Mouse (Mus musculus) kidney, embryonic 16.5 days (tissue): ENCODE measurements around the gene BC005537. TPM values are rescaled to one million over a fixed set of nuclear protein-coding genes. Genes with fewer than 3 reads are reported as not detected.
A peak's percentile ranks its signal among the peaks of the same experiment; 100 is the strongest.
"Not testable (repeated sequence)": the region's sequence is repeated elsewhere in the genome, so short reads cannot be mapped to it uniquely, and the experiment has no call there.

ENCODE experiments used
- ATAC-seq: fragments of 200-750 bp; cut with Nextera tagmentation; 2 replicates; pipeline ENCODE4 v1.8.0; 2017; ENCODE audit warnings: moderate TSS enrichment; ENCODE audit not compliant: low FRiP score, low TSS enrichment
- H3K27ac ChIP-seq: fragments of 300-500 bp; sonication (generic); 2 replicates; pipeline ENCODE4 v1.5.1; 2014; ENCODE audit warnings: low read length
- H3K27me3 ChIP-seq: fragments of 300-500 bp; sonication (generic); 2 replicates; pipeline ENCODE4 v1.6.1; 2014; ENCODE audit warnings: low read length, control low read depth, mixed read lengths; ENCODE audit not compliant: insufficient read depth
- H3K36me3 ChIP-seq: fragments of 300-500 bp; sonication (generic); 2 replicates; pipeline ENCODE4 v1.6.1; 2014; ENCODE audit warnings: low read length, control low read depth, mixed read lengths; ENCODE audit not compliant: insufficient read depth
- H3K4me1 ChIP-seq: fragments of 300-500 bp; sonication (generic); 2 replicates; pipeline ENCODE4 v1.6.1; 2014; ENCODE audit warnings: low read length, control low read depth, mixed read lengths; ENCODE audit not compliant: insufficient read depth
- H3K4me2 ChIP-seq: fragments of 300-500 bp; sonication (generic); replicated peaks from 2 replicates; pipeline ENCODE4 v1.6.1; 2014; ENCODE audit warnings: low read depth, low read length
- H3K4me3 ChIP-seq: fragments of 300-500 bp; sonication (generic); 2 replicates; pipeline ENCODE4 v1.5.1; 2014; ENCODE audit warnings: mild to moderate bottlenecking, low read length
- H3K9ac ChIP-seq: fragments of 300-500 bp; sonication (generic); replicated peaks from 2 replicates; pipeline ENCODE4 v1.6.1; 2014; ENCODE audit warnings: low read length
- H3K9me3 ChIP-seq: fragments of 300-500 bp; sonication (generic); 2 replicates; pipeline ENCODE4 v1.6.1; 2016; ENCODE audit warnings: low read length, control low read depth
- WGBS: fragments of 180-500 bp; shearing (Covaris S2); extraction: QIAGEN DNeasy Blood & Tissue Kit; methylation state at CpG from one replicate; pipeline ENCODE4 v1.1.7; 2014; 5-methylcytosine and 5-hydroxymethylcytosine counted together
- polyA plus RNA-seq: library from polyadenylated mRNA; unstranded; fragments of >200 nt; fragmentation: Nextera tagmentation; extraction: Ambion mirVana; gene quantifications from 2 replicates; pipeline ENCODE4 v1.2.1, GENCODE M21; 2015

BC005537 gene
- polyA plus RNA-seq, 1 experiment from 2014 or later: 14.2 TPM

GRCm38 (mm10) chr13:24771482-24771881 lies 30.0 kb upstream of the BC005537 start:
- not testable (repeated sequence) for ATAC-seq, H3K9me3 ChIP-seq, H3K4me2 ChIP-seq, H3K4me1 ChIP-seq, H3K4me3 ChIP-seq, H3K9ac ChIP-seq, H3K27ac ChIP-seq, H3K27me3 ChIP-seq, H3K36me3 ChIP-seq
- WGBS: 92% methylated on average over 9 of the region's 10 CpGs

DNA sequence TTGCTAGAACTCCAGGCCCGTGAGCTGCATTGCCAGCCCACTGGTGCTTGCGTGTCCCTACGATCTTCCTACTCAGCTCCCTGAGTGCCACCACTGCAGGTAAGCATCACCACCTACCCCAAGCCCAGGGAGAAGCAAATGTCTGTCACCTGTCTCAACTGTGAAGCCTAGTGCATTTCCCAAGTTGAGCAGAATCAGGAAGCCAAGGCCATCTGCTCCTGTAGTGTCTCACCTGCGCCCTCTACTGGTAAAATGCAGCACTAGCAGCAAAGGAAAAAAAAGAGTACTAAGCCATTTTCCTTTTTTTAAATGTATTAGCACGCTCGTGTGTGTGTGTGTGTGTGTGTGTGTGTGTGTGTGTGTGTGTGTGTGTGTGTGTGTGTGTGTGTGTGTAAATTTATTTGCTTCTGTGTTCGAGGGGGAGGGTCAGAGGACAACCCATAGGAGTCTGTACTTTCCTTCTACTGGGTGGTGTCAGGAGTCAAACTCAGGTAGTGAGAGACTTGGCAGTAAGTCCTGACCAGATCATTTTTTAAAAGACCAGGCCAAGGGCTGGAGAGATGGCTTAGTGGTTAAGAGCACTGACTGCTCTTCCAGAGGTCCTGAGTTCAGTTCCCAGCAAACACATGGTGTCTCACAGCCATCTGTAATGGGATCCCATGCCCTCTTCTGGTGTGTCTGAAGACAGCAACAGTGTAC lies 25.2 kb upstream of the BC005537 start:
- Histone ChIP-seq H3K27me3 (no peaks in the 10 kb centered on the region), H3K27ac (no peak overlapping the region), H3K9me3 (no peaks in the 10 kb centered on the region), H3K4me3 (no peak overlapping the region), H3K4me1 (no peaks in the 10 kb centered on the region), H3K36me3 (no peaks in the 10 kb centered on the region), H3K9ac (no peak overlapping the region), H3K4me2 (no peak overlapping the region)
- 0 out of 2 replicates have a peak, but pooled peaks have one; percentile 35 for ATAC-seq
- WGBS: 46% methylated on average over 7 of the region's 7 CpGs

- Histone ChIP-seq H3K36me3 (no peaks in the 10 kb centered on the region), H3K4me3 (no peak overlapping the region), H3K27me3 (no peaks in the 10 kb centered on the region), H3K9ac (no peak overlapping the region), H3K4me2 (no peak overlapping the region), H3K4me1 (no peaks in the 10 kb centered on the region), H3K27ac (no peak overlapping the region), H3K9me3 (no peaks in the 10 kb centered on the region)
- 82% methylated on average over 2 of the region's 2 CpGs for WGBS
- ATAC-seq: no peak
Measured at GRCm38 (mm10) chr13:24778026-24778425, 23.4 kb upstream of the BC005537 start.

- Histone ChIP-seq H3K4me3 (no peak overlapping the region), H3K27me3 (no peaks in the 10 kb centered on the region), H3K4me1 (no peaks in the 10 kb centered on the region), H3K9me3 (no peaks in the 10 kb centered on the region), H3K4me2 (no peak overlapping the region), H3K27ac (no peak overlapping the region), H3K36me3 (no peaks in the 10 kb centered on the region), H3K9ac (no peak overlapping the region)
- ATAC-seq: no peak
- 82% methylated on average over 8 of the region's 8 CpGs for WGBS
Measured at GRCm38 (mm10) chr13:24778706-24779380, 22.6 kb upstream of the BC005537 start.

- H3K27ac ChIP-seq: no peak overlapping the region
- ATAC-seq: no peak
- no peak overlapping the region for H3K9ac ChIP-seq
- peaks cover 10% of the 10 kb centered on the region for H3K4me1 ChIP-seq
- H3K4me3 ChIP-seq: no peak overlapping the region
- no peaks in the 10 kb centered on the region for H3K36me3 ChIP-seq
- 48% methylated on average over 5 of the region's 5 CpGs for WGBS
- H3K9me3 ChIP-seq: no peaks in the 10 kb centered on the region
- no peaks in the 10 kb centered on the region for H3K27me3 ChIP-seq
- no peak overlapping the region for H3K4me2 ChIP-seq
Measured at GRCm38 (mm10) chr13:24781916-24782315, 19.5 kb upstream of the BC005537 start.

- peak; percentile 93 for ATAC-seq
- Histone ChIP-seq H3K4me2 (peak overlapping the region; percentile 21), H3K9me3 (no peaks in the 10 kb centered on the region), H3K9ac (no peak overlapping the region), H3K4me3 (0 out of 2 replicates have a peak overlapping the region, but pooled peaks have one; percentile 10), H3K4me1 (peaks cover 10% of the 10 kb centered on the region), H3K27me3 (no peaks in the 10 kb centered on the region), H3K36me3 (no peaks in the 10 kb centered on the region), H3K27ac (peak overlapping the region; percentile 61)
- 41% methylated on average over 11 of the region's 11 CpGs for WGBS
Measured at GRCm38 (mm10) chr13:24786014-24786490, 15.4 kb upstream of the BC005537 start.

DNA sequence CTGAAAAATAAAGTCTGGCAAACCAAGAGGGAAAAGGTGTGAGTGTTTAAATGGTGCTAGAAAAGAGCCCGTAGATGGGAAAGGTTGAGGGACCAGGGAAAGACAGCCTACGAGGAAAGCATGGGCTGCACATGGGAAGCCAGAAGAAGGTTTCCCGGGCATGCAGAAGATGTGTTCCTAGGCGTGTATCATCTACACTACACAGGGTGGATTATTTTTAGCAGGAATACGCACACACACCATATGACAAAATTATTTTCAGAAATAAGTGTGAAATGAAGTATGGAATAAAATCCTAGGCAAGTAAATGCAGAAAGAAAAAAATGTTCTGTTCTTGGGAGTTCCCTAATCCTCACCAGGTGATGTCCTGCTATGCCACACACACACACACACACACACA lies 14.0 kb upstream of the BC005537 start:
- 92% methylated on average over 5 of the region's 5 CpGs for WGBS
- no peaks in the 10 kb centered on the region for H3K36me3 ChIP-seq
- H3K4me1 ChIP-seq: peaks cover 10% of the 10 kb centered on the region
- H3K9ac ChIP-seq: no peak overlapping the region
- H3K9me3 ChIP-seq: no peaks in the 10 kb centered on the region
- no peak for ATAC-seq
- H3K4me2 ChIP-seq: no peak overlapping the region
- no peak overlapping the region for H3K4me3 ChIP-seq
- H3K27ac ChIP-seq: no peak overlapping the region
- no peaks in the 10 kb centered on the region for H3K27me3 ChIP-seq

GRCm38 (mm10) chr13:24791349-24791748 lies 10.1 kb upstream of the BC005537 start:
- H3K27ac ChIP-seq: no peak overlapping the region
- H3K4me2 ChIP-seq: no peak overlapping the region
- H3K27me3 ChIP-seq: no peaks in the 10 kb centered on the region
- peaks cover 3% of the 10 kb centered on the region for H3K4me1 ChIP-seq
- no peak for ATAC-seq
- no peaks in the 10 kb centered on the region for H3K9me3 ChIP-seq
- WGBS: 75% methylated on average over 2 of the region's 2 CpGs
- H3K9ac ChIP-seq: no peak overlapping the region
- no peaks in the 10 kb centered on the region for H3K36me3 ChIP-seq
- no peak overlapping the region for H3K4me3 ChIP-seq

GRCm38 (mm10) chr13:24792411-24793045 lies 8.9 kb upstream of the BC005537 start:
- Histone ChIP-seq H3K4me1 (no peaks in the 10 kb centered on the region), H3K27me3 (no peaks in the 10 kb centered on the region), H3K36me3 (no peaks in the 10 kb centered on the region), H3K4me3 (no peak overlapping the region), H3K9ac (no peak overlapping the region), H3K9me3 (no peaks in the 10 kb centered on the region), H3K27ac (no peak overlapping the region), H3K4me2 (no peak overlapping the region)
- 76% methylated on average over 9 of the region's 9 CpGs for WGBS
- no peak for ATAC-seq

DNA sequence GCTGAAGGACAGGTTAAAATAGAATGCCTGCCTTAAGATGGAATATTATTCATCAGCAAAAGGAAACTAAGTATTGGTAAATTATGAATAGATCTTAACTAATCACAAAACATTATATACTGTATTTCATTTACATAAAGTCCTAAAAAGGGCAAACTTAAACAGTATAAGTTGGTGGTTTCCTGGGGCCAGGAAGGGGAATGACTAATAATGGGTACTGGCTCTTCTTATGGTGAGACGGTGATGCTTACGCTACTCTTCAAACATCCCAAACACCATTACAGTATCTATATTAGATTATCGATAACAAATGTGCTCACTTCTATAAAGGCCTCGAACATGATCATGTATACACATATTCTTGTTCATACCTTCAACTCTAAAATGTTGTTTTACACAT lies 2.8 kb upstream of the BC005537 start:
- no peak for ATAC-seq
- H3K4me2 ChIP-seq: no peak overlapping the region
- H3K4me1 ChIP-seq: peaks cover 7% of the 10 kb centered on the region; the same call in 1 of the 2 replicates
- no peak overlapping the region for H3K4me3 ChIP-seq
- 95% methylated on average over 4 of the region's 4 CpGs for WGBS
- no peaks in the 10 kb centered on the region for H3K36me3 ChIP-seq
- no peaks in the 10 kb centered on the region for H3K9me3 ChIP-seq
- no peak overlapping the region for H3K27ac ChIP-seq
- H3K9ac ChIP-seq: no peak overlapping the region
- H3K27me3 ChIP-seq: no peaks in the 10 kb centered on the region
